Mouse (Mus musculus) gonadal fat pad, adult 2 months (tissue): ENCODE results near the gene Mta3. TPM values are rescaled to one million over a fixed set of nuclear protein-coding genes. Genes with fewer than 3 reads are reported as not detected.
A peak's percentile ranks its signal among the peaks of the same experiment; 100 is the strongest.

Experiments
- DNase-seq: peaks from one replicate; pipeline ENCODE4 v3.0.0-alpha.2; 2012; ENCODE audit warnings: low read depth
- polyA plus RNA-seq: library from polyadenylated mRNA; depleted of rRNA; stranded (reverse); fragments of >200 nt; gene quantifications from 2 replicates; pipeline ENCODE4 v1.2.3, GENCODE M21; 2012; rRNA removed

Gene Mta3
- 52.0 and 63.7 TPM in 2 replicates for polyA plus RNA-seq

GRCm38 (mm10) chr17:83706116-83706593 is at the start of gene Mta3:
Gene Mta3 (plus strand): TSS chr17:83706163.
- no peak for DNase-seq

- DNase-seq: no peak
Measured at GRCm38 (mm10) chr17:83657375-83657774, 48.6 kb upstream of the Mta3 start.

- no peak for DNase-seq
Measured at GRCm38 (mm10) chr17:83658943-83659342, 47.0 kb upstream of the Mta3 start.

GRCm38 (mm10) chr17:83664761-83665160 is 41.2 kb upstream of the Mta3 start:
- DNase-seq: no peak

GRCm38 (mm10) chr17:83666597-83667287 is 39.2 kb upstream of the Mta3 start:
- DNase-seq: no peak

- DNase-seq: no peak
Measured at GRCm38 (mm10) chr17:83667934-83668690, 37.9 kb upstream of the Mta3 start.

GRCm38 (mm10) chr17:83672685-83673084 is 33.3 kb upstream of the Mta3 start:
- DNase-seq: no peak

GRCm38 (mm10) chr17:83677370-83677769 is 28.6 kb upstream of the Mta3 start:
- no peak for DNase-seq

- no peak for DNase-seq
Measured at GRCm38 (mm10) chr17:83681977-83682376, 24.0 kb upstream of the Mta3 start.

GRCm38 (mm10) chr17:83684475-83684874 is 21.5 kb upstream of the Mta3 start:
- DNase-seq: no peak

- no peak for DNase-seq
Measured at GRCm38 (mm10) chr17:83690418-83690817, 15.5 kb upstream of the Mta3 start.

GRCm38 (mm10) chr17:83691379-83691778 is 14.6 kb upstream of the Mta3 start:
- no peak for DNase-seq

GRCm38 (mm10) chr17:83693941-83694340 is 12.0 kb upstream of the Mta3 start:
- no peak for DNase-seq

GRCm38 (mm10) chr17:83695785-83696184 is 10.2 kb upstream of the Mta3 start:
- DNase-seq: no peak

GRCm38 (mm10) chr17:83699062-83699724 is 6.8 kb upstream of the Mta3 start:
- DNase-seq: no peak

GRCm38 (mm10) chr17:83700125-83700524 is 5.8 kb upstream of the Mta3 start:
- no peak for DNase-seq

- peak; percentile 74 for DNase-seq
Measured at GRCm38 (mm10) chr17:83704469-83704868, 1.5 kb upstream of the Mta3 start.

GRCm38 (mm10) chr17:83705352-83706115 is 429 bp upstream of the Mta3 start:
- no peak for DNase-seq

GRCm38 (mm10) chr17:83706594-83707126 is 697 bp downstream of the Mta3 start:
- no peak for DNase-seq

- DNase-seq: no peak
Measured at GRCm38 (mm10) chr17:83707372-83707771, 1.4 kb downstream of the Mta3 start.

GRCm38 (mm10) chr17:83707846-83708245 is 1.9 kb downstream of the Mta3 start:
- DNase-seq: no peak
